Mouse (Mus musculus): ENCODE results near the gene Tmem37. TPM values are rescaled to one million over a fixed set of nuclear protein-coding genes. Genes with fewer than 3 reads are reported as not detected.

Tmem37 gene
- polyA plus RNA-seq, 1 experiment from 2014 or later, result 121 TPM

DNA sequence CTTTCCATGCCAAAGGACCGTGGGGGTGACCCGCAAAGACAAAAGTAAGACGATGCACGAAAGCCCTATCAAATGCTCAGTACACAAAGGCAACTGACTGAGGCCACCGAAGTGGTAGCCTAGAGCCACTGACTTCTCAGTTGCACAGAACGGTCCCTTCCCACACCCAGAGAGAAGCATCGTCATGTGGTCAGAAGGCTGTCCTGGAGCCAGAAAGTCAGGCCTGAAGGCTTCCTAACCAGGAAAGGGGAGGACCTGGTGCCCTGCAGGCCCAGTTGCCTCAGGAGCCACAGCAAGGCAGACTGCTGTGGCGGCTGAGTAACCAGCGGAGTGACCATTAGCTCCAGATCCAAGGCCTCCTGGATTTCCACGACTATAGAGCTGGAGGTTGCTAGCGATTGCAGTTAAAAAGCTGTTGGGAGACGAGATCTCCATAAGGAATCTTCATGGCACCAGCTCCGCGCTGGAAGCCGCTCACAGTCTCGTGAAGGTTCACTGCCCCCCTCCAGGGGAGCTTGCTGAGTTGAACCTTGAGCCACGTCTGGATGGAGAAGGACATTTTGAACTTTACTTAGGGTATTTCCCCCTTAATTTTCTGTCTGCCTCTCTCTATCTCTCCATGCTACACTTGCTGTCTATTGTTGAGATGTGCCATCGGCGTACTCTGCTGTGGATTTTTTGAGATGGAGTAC is 36.0 kb upstream of the Tmem37 start:
- ATAC-seq, result no peak
- 87% methylated on average over 19 of the region's 19 CpGs for WGBS
- H3K9me3 ChIP-seq (ENCODE audit: low read length), result no peaks in the 10 kb centered on the region
- no peak overlapping the region for H3K4me3 ChIP-seq (ENCODE audit: low read depth, low read length)
- no peaks in the 10 kb centered on the region for H3K27me3 ChIP-seq (replicated peaks; ENCODE audit: insufficient read depth, low read length)
- H3K27ac ChIP-seq (ENCODE audit: low read length), result no peak overlapping the region
- H3K4me2 ChIP-seq (replicated peaks; ENCODE audit: low read depth, low read length), result no peak overlapping the region
- TF ChIP-seq EP300 (IDR thresholded peaks at IDR 0.05) (no peak), CTCF (IDR thresholded peaks at IDR 0.05) (no peak)
- DNase-seq (ENCODE audit: low spot score), result no peak
- H3K36me3 ChIP-seq (ENCODE audit: insufficient read depth, low read length), result peaks cover 12% of the 10 kb centered on the region; the same call in 1 of the 2 replicates
- H3K4me1 ChIP-seq (ENCODE audit: insufficient read depth, low read depth, low read length), result no peaks in the 10 kb centered on the region
- H3K9ac ChIP-seq (replicated peaks; ENCODE audit: low read depth), result no peak overlapping the region

- no peak overlapping the region for H3K9ac ChIP-seq (replicated peaks; ENCODE audit: low read depth)
- no peaks in the 10 kb centered on the region for H3K9me3 ChIP-seq (ENCODE audit: low read length)
- 25% methylated on average over 5 of the region's 5 CpGs for WGBS
- no peaks in the 10 kb centered on the region for H3K27me3 ChIP-seq (replicated peaks; ENCODE audit: insufficient read depth, low read length)
- no peak overlapping the region for H3K4me3 ChIP-seq (ENCODE audit: low read depth, low read length)
- TF ChIP-seq CTCF (IDR thresholded peaks at IDR 0.05), result peak; percentile 51
- TF ChIP-seq EP300 (IDR thresholded peaks at IDR 0.05), result peak; percentile 60; the same call in 1 of the 2 replicates
- H3K4me2 ChIP-seq (replicated peaks; ENCODE audit: low read depth, low read length), result no peak overlapping the region
- ATAC-seq (peak; percentile 98), DNase-seq (ENCODE audit: low spot score) (peak; percentile 94)
- no peak overlapping the region for H3K27ac ChIP-seq (ENCODE audit: low read length)
- no peaks in the 10 kb centered on the region for H3K4me1 ChIP-seq (ENCODE audit: insufficient read depth, low read depth, low read length)
- H3K36me3 ChIP-seq (ENCODE audit: insufficient read depth, low read length), result no peaks in the 10 kb centered on the region
These were observed 31.7 kb upstream of the Tmem37 start for GRCm38 (mm10) chr1:120105556-120105959.

GRCm38 (mm10) chr1:120101227-120101609 is 27.3 kb upstream of the Tmem37 start:
- Histone ChIP-seq H3K9ac (replicated peaks; ENCODE audit: low read depth) (no peak overlapping the region), H3K27me3 (replicated peaks; ENCODE audit: insufficient read depth, low read length) (no peaks in the 10 kb centered on the region), H3K4me2 (replicated peaks; ENCODE audit: low read depth, low read length) (no peak overlapping the region), H3K4me3 (ENCODE audit: low read depth, low read length) (no peak overlapping the region), H3K4me1 (ENCODE audit: insufficient read depth, low read depth, low read length) (no peaks in the 10 kb centered on the region), H3K27ac (ENCODE audit: low read length) (no peak overlapping the region), H3K36me3 (ENCODE audit: insufficient read depth, low read length) (no peaks in the 10 kb centered on the region), H3K9me3 (ENCODE audit: low read length) (no peaks in the 10 kb centered on the region)
- TF ChIP-seq CTCF (IDR thresholded peaks at IDR 0.05) (no peak), EP300 (IDR thresholded peaks at IDR 0.05) (no peak)
- 82% methylated on average over 3 of the region's 3 CpGs for WGBS
- ATAC-seq (no peak), DNase-seq (ENCODE audit: low spot score) (no peak)

GRCm38 (mm10) chr1:120100456-120101226 is 26.8 kb upstream of the Tmem37 start:
- TF ChIP-seq CTCF (IDR thresholded peaks at IDR 0.05) (no peak), EP300 (IDR thresholded peaks at IDR 0.05) (no peak)
- 64% methylated on average over 8 of the region's 8 CpGs for WGBS
- H3K9me3 ChIP-seq (ENCODE audit: low read length), result no peaks in the 10 kb centered on the region
- peak; percentile 58 for ATAC-seq
- no peak overlapping the region for H3K4me3 ChIP-seq (ENCODE audit: low read depth, low read length)
- H3K4me1 ChIP-seq (ENCODE audit: insufficient read depth, low read depth, low read length), result no peaks in the 10 kb centered on the region
- no peaks in the 10 kb centered on the region for H3K36me3 ChIP-seq (ENCODE audit: insufficient read depth, low read length)
- no peak overlapping the region for H3K9ac ChIP-seq (replicated peaks; ENCODE audit: low read depth)
- H3K4me2 ChIP-seq (replicated peaks; ENCODE audit: low read depth, low read length), result no peak overlapping the region
- DNase-seq (ENCODE audit: low spot score), result peak; percentile 74
- no peak overlapping the region for H3K27ac ChIP-seq (ENCODE audit: low read length)
- H3K27me3 ChIP-seq (replicated peaks; ENCODE audit: insufficient read depth, low read length), result no peaks in the 10 kb centered on the region

DNA sequence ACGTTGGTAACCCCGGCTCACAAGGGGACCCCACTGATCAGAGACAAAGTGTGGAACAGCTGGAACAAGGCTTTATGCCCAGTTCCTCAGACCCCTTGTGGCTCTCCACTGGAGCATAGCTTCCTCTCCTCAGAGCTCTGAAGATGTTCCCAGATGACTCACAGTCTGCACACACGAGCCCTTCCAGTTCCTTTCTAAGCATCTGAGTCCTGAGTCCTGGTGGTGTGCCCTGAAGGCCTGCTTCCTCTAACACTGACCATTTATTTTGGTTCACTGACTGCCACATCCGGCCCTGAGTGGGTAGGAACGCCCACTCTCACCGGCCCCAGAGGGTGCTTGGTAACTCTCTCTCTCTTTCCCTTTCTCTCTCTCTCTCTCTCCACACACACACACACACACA is 25.6 kb upstream of the Tmem37 start:
- peak; percentile 83 for ATAC-seq
- 47% methylated on average over 6 of the region's 6 CpGs for WGBS
- H3K9ac ChIP-seq (replicated peaks; ENCODE audit: low read depth), result no peak overlapping the region
- no peaks in the 10 kb centered on the region for H3K36me3 ChIP-seq (ENCODE audit: insufficient read depth, low read length)
- H3K4me2 ChIP-seq (replicated peaks; ENCODE audit: low read depth, low read length), result no peak overlapping the region
- H3K4me3 ChIP-seq (ENCODE audit: low read depth, low read length), result no peak overlapping the region
- H3K27me3 ChIP-seq (replicated peaks; ENCODE audit: insufficient read depth, low read length), result no peaks in the 10 kb centered on the region
- no peak overlapping the region for H3K27ac ChIP-seq (ENCODE audit: low read length)
- DNase-seq (ENCODE audit: low spot score), result peak; percentile 67
- TF ChIP-seq EP300 (IDR thresholded peaks at IDR 0.05), result no peak
- no peak for TF ChIP-seq CTCF (IDR thresholded peaks at IDR 0.05)
- H3K9me3 ChIP-seq (ENCODE audit: low read length), result no peaks in the 10 kb centered on the region
- no peaks in the 10 kb centered on the region for H3K4me1 ChIP-seq (ENCODE audit: insufficient read depth, low read depth, low read length)

DNA sequence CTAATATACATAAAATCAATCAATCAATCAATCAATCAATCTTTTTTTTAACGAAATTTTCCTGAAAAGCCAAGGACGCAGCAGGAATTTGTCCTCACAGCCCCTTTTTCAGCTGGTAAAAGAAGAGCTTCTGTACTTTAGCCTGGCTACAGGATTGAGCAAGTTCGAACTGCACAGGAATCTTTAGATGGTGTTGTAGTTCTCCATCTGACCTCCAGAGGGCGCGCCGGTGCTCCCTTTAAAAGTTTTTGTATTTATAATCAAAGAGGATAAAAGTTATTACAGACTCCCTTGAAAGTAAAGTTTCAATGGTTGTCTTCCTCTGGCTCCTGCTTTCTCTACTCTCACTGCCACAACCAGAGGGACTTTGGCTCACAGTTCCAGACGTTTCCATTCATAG is 24.5 kb upstream of the Tmem37 start:
- WGBS, result 8% methylated on average over 7 of the region's 7 CpGs
- TF ChIP-seq CTCF (IDR thresholded peaks at IDR 0.05), result peak; percentile 81
- TF ChIP-seq EP300 (IDR thresholded peaks at IDR 0.05), result no peak
- H3K27me3 ChIP-seq (replicated peaks; ENCODE audit: insufficient read depth, low read length), result no peaks in the 10 kb centered on the region
- ATAC-seq, result no peak
- no peaks in the 10 kb centered on the region for H3K9me3 ChIP-seq (ENCODE audit: low read length)
- H3K4me3 ChIP-seq (ENCODE audit: low read depth, low read length), result no peak overlapping the region
- H3K4me2 ChIP-seq (replicated peaks; ENCODE audit: low read depth, low read length), result no peak overlapping the region
- DNase-seq (ENCODE audit: low spot score), result peak; percentile 78
- H3K36me3 ChIP-seq (ENCODE audit: insufficient read depth, low read length), result no peaks in the 10 kb centered on the region
- H3K27ac ChIP-seq (ENCODE audit: low read length), result no peak overlapping the region
- H3K9ac ChIP-seq (replicated peaks; ENCODE audit: low read depth), result no peak overlapping the region
- H3K4me1 ChIP-seq (ENCODE audit: insufficient read depth, low read depth, low read length), result no peaks in the 10 kb centered on the region

Measured in lung, postnatal 0 days (tissue).